Mouse (Mus musculus) retina, adult 2 months (tissue): ENCODE results near the gene Tbc1d10c.
A peak's percentile ranks its signal among the peaks of the same experiment; 100 is the strongest.

Source experiments
- DNase-seq: peaks from one replicate; pipeline ENCODE4 v3.0.0-alpha.2; 2012; ENCODE audit warnings: low read depth, low spot score

Tbc1d10c gene

GRCm38 (mm10) chr19:4215451-4215840 is 24.4 kb upstream of the Tbc1d10c start:
- DNase-seq = no peak

- DNase-seq = no peak
These were observed 23.8 kb upstream of the Tbc1d10c start for GRCm38 (mm10) chr19:4214771-4215450.

DNA sequence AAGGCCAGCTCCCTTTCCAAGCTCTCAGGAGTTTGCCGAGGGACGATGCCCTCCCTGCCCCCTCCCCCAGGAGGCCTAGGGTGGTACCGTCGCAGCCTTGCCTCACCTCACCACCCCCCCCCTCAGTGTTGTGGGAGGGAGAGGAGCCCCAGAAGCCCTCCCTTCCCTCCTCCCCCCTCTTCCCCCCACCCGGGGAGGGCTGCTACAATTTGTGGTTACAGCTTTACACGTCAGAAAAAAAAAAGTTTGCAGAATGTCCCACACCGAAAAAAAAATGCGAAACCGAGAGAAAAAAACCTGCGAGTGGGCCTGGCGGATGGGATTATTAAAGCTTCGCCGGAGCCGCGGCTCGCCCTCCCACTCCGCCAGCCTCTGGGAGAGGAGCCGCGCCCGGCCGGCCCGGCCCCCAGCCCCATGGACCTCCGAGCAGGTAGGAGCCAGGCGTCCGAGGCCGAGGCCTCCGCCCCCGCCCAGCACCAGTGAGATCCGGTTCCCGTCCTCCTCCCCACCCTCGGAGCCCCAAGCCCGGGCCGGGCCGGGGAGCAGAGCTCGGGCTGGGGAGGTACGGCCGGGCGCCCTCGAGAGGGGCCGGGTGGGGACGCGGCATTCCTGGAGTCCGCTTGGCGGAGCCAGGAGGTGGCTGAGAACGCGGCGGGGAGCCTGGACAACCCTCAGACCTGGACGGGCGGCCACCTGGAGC is 23.1 kb upstream of the Tbc1d10c start, which contains the start of the genes Clcf1 and AC109138.7:
Clcf1 (plus strand) TSS at position 168 of the 700 bp plus-strand sequence.
AC109138.7 (plus strand) TSS at position 287 of the 700 bp plus-strand sequence.
- no peak for DNase-seq

- DNase-seq = no peak
These were observed 22.5 kb upstream of the Tbc1d10c start for GRCm38 (mm10) chr19:4213524-4213974.

DNA sequence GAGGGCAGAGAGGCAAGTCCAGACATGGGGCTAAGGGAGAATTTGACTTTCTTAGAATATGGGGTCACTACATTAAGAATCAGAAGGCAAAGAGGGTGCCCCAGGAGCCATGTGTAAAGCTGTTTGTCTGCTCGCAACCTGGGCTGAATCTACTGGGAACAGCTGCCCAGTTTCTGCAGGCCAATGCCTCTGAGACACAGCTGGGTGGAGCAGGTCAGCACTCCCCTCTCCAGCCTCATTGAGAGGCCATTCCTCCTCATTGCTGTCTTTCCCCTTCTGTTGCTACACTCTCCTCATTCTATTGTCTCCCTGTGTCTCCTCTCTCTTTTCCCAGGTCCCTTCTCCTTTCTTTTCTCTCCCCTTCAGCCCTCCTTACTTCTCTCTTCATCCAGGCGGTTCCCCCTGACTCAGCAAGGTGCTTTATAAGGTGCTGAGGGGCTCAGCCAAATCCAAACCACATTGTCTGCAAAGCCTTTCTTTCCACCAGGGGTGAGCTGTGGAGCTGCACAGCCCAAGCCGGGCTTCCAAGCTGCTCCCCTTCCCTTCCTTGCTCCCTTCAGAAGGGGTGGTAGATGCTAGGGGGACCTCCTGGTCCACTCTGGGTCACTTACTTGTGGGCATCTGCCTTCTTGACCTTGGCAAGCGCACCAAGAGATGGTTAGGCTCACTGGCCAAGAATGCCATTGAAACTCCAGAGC is 21.0 kb upstream of the Tbc1d10c start:
- DNase-seq = no peak

- DNase-seq = no peak
These were observed 17.5 kb upstream of the Tbc1d10c start for GRCm38 (mm10) chr19:4208563-4208962.

DNA sequence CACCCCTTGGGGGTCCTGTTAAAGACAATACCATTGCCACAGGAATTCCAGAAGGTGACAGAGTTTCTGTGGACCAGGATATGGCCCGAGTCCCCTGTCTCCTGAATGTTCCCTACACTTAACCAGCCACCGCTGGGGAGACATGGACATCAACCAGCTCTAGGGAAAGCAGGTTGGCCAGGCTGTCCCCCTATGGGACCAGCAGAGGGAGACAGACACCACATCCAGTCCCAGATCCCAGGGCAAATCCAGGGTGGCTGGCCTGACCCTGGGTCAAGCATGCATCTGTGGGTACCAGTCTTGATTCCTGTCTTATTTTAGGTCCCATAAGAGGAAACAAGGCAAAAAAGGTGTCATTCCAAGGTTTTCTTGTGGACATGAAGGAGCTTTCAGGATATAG is 15.9 kb upstream of the Tbc1d10c start:
- peak; percentile 56 for DNase-seq

GRCm38 (mm10) chr19:4204889-4205288 is 13.8 kb upstream of the Tbc1d10c start:
- DNase-seq = no peak

DNA sequence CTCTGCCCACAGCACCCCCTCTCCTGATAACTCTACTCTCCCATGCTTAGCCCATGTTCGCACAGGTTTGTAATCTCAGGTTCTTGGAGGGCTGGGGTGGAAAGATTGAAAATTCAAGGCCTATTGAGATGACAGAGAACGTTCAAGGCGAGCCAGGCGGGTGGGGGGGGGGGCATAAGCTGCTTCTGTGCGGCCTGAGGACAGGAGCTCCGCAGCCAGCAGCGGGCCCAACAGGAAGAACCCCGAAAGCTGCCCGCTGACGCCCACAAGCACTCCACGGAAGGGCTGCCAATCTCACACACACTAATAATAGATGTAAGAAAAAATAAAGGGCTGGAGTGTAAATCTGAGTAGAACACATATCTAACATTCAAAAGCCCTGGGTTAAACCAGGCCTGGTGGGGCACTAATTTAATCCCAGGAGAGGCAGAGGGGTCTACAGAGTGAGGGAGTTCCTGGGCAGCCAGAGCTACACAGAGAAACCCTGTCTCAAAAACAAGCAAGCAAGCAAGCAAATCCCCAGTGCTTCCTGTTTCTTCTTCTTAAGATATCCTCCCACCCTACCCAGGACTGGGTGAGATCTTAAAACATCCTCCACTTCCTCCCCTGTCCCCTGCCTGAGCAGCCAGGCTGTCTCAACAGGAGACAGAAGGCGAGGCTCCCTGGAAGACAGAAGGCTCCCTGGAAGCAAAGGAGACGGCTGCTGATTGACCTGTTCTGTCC is 12.7 kb upstream of the Tbc1d10c start:
- DNase-seq = no peak

GRCm38 (mm10) chr19:4203148-4203547 is 12.1 kb upstream of the Tbc1d10c start:
- no peak for DNase-seq

DNA sequence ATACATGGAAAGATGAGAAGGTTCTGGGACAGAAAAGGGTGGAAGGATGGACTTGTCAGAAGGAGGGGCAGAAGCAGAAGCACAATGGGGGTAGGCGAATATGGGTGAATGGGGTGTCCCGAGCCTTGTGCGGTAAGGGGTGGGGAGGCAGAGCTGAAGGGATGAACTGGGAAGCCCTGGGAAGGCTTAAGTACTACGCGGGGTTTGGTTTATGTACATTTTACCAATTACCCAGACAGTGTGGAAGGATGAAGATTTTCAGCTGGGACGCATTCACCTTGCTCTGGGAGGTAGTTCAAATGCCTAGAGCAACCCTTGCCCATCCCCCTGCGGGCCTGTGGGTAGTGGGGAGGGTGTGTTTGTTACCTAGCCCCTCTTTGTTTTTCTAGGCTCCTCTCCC is 11.1 kb upstream of the Tbc1d10c start:
- DNase-seq = no peak

DNA sequence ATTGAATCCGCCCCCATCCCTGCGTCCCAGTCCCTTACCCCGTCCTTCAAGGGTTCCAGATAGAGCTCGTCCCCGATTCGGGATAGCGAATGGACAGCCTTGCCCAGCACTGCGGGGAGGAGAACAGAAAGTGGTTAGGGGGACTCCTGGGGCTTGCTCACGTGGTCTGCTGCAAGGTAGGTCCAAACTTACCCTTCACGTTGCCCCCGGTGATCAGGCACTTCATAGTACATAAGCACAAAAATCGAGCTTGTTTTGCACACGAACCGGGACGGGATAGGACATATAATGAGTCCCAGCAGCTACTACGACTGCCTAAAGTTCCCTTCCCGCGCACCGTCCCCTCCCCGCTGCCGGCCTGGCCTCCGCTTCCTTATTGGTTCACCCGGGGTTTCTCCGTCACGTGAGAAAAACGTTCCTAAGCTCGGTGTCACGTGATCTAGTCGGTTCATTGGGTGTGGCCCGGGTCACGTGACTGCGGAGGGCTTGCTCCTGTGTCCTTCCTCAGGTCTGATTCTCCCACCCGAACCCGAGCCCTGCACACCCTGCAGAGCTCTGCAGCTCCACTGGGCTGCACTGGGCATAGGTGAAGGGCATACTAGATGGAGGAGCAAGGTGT is 10.3 kb upstream of the Tbc1d10c start, which contains the start of gene Rad9a:
Rad9a (minus strand) TSS at position 372 of the 619 bp plus-strand sequence.
- peak; percentile 89 for DNase-seq

DNA sequence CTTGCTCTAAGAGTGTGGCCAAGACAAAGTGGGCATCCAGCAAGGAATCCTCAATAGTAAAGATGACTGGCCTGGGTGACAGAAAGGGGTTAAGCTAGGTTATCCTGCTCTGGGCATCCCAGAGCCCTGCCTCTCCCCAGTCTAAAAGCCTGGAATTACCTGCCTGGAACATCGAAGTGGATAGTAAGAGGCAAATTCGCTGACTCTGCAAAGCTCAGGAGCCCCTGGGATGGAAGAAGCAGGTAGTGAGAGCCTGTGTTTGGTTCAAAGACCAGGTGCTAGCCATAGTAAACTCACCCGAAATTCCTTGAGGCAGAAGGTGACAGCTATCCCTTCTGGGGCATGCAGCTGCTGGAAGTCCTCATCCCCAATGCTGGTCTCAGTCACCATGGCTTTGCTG is 6.1 kb upstream of the Tbc1d10c start:
- DNase-seq = no peak

DNA sequence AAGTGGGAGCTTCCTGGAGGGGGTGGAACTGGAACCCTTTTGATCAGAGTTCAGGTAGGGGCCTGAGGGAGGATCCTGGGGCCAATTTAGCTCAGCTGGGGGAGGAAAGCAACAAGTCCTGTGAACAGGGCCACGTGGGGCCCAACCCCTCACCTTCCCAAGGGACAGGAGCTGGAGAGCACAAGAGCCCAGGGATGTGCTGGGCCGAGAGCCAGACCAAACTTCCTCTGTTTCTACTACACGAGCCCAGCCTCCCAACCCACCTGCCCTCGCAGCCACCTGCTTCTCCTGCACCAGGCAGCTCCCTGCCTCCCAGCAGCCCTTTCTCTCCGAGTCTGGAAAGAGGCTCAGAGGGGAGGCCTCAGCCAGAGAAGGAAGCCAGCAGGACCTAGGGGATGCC is 5.5 kb upstream of the Tbc1d10c start:
- no peak for DNase-seq

DNA sequence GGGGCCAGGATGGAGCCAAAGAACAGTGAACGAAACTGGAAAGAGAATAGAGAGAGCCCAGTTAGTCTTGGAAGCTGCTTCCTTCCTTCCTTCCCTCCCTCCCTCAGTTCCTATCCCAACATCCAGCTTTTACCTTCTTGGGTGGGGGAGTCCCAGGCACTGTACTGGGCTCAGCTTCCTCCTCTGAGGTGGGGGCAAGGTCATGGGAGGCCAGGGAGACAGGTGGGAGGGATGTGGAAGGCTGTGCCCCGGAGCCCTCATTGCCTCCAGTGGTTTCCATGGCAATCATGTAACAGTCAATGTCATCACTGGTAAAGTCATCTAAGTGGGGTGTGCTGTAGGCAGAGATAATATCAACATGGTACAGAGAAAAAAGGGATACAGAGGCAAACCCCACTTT is 5.0 kb upstream of the Tbc1d10c start:
- no peak for DNase-seq

- no peak for DNase-seq
These were observed 3.9 kb upstream of the Tbc1d10c start for GRCm38 (mm10) chr19:4194776-4195650.

GRCm38 (mm10) chr19:4194021-4194724 is 3.1 kb upstream of the Tbc1d10c start:
- DNase-seq = no peak

DNA sequence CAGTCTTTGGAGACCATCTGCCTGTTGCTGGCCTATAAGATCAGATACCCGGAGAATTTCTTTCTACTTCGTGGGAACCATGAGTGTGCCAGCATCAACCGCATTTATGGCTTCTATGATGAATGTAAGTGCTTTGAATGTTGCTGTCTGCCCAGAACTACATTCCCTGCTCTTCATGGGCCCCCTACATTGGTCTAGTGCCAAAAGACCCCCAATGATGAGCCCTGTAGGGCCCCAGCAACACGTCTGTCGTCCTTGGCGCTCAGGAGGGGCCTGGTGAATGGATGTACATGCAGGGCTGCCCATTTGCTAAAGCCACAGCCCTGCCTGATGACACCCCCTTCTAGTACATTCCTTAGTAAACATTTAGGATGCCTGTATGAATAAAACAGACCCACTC is 2.0 kb upstream of the Tbc1d10c start:
- DNase-seq = no peak

- DNase-seq = no peak
These were observed 1.3 kb upstream of the Tbc1d10c start for GRCm38 (mm10) chr19:4192251-4192985.
